Mouse (Mus musculus) kidney, postnatal 0 days (tissue): ENCODE results near the gene Eef1akmt4. TPM values are rescaled to one million over a fixed set of nuclear protein-coding genes. Genes with fewer than 3 reads are reported as not detected.
A peak's percentile ranks its signal among the peaks of the same experiment; 100 is the strongest.

Experiments used
- microRNA counts: library from miRNA; unstranded; fragments of <30 nt; microRNA quantifications from one replicate; lab custom pipeline; 2015
- microRNA-seq: library from miRNA; unstranded; fragments of <30 nt; microRNA quantifications from one replicate; pipeline ENCODE4, GENCODE M21; 2016
- polyA plus RNA-seq: library from polyadenylated mRNA; unstranded; fragments of >200 nt; fragmentation: Nextera tagmentation; extraction: Ambion mirVana; gene quantifications from 2 replicates; pipeline ENCODE4 v1.2.1, GENCODE M21; 2015

The Eef1akmt4 gene
- polyA plus RNA-seq, 1 experiment from 2014 or later = 27.8 TPM

MicroRNAs encoded within 50 kb of the gene (microRNA counts, 519-probe panel; counts per million panel counts)
- microRNA mmu-miR-1224 (lab: Ali Mortazavi, UCI) = 4,772 counts per million, percentile 80 among the panel's probes with 10 or more counts

Small RNAs within 50 kb of the gene (microRNA-seq; reads per million reads assigned to microRNA genes)
- gene Mir1224 = not detected

Other genes starting within 250 kb of the Eef1akmt4 start
- gene Abcc5, start 185.2 kb upstream of the Eef1akmt4 start, polyA plus RNA-seq = 35.7 and 38.6 TPM in 2 replicates
- gene Eif2b5, start 112.8 kb upstream of the Eef1akmt4 start, polyA plus RNA-seq = 76.0 and 85.1 TPM in 2 replicates
- gene Dvl3, start 94.6 kb upstream of the Eef1akmt4 start, polyA plus RNA-seq = 15.7 and 16.5 TPM in 2 replicates
- 605 and 673 TPM in 2 replicates for gene Ap2m1, start 76.1 kb upstream of the Eef1akmt4 start, polyA plus RNA-seq
- 51.6 and 53.6 TPM in 2 replicates for gene Abcf3, start 63.0 kb upstream of the Eef1akmt4 start, polyA plus RNA-seq
- gene Vwa5b2, start 22.1 kb upstream of the Eef1akmt4 start, polyA plus RNA-seq = 0.38 and 0.43 TPM in 2 replicates
- 0.34 TPM in 1 of 2 replicates, not detected in the other for gene Gm49333, start within 50 bp of the Eef1akmt4 start, polyA plus RNA-seq
- 35.9 and 36.5 TPM in 2 replicates for gene Alg3, start 142 bp downstream of the Eef1akmt4 start, polyA plus RNA-seq
- 0.72 and 0.79 TPM in 2 replicates for gene Camk2n2, start 9.7 kb downstream of the Eef1akmt4 start, polyA plus RNA-seq
- gene Ece2, start 18.2 kb downstream of the Eef1akmt4 start, polyA plus RNA-seq = 1.2 and 1.6 TPM in 2 replicates
- gene Psmd2, start 40.1 kb downstream of the Eef1akmt4 start, polyA plus RNA-seq = 212 and 246 TPM in 2 replicates
- gene Eif4g1, start 56.7 kb downstream of the Eef1akmt4 start, polyA plus RNA-seq = 115 and 119 TPM in 2 replicates
- gene Fam131a, start 81.6 kb downstream of the Eef1akmt4 start, polyA plus RNA-seq = 6.4 and 6.9 TPM in 2 replicates
- gene Polr2h, start 106.1 kb downstream of the Eef1akmt4 start, polyA plus RNA-seq = 98.6 and 105 TPM in 2 replicates
- gene Clcn2, start 106.2 kb downstream of the Eef1akmt4 start, polyA plus RNA-seq = 10.2 and 10.7 TPM in 2 replicates
- 2.7 and 2.9 TPM in 2 replicates for gene Chrd, start 121.5 kb downstream of the Eef1akmt4 start, polyA plus RNA-seq
- gene Thpo, start 122.9 kb downstream of the Eef1akmt4 start, polyA plus RNA-seq = 0.62 and 0.83 TPM in 2 replicates